Mouse (Mus musculus): ENCODE data around the gene Rbck1. TPM values are rescaled to one million over a fixed set of nuclear protein-coding genes. Genes with fewer than 3 reads are reported as not detected.

The Rbck1 gene
- polyA plus RNA-seq, 1 experiment from 2014 or later = 65.3 TPM

- no peak overlapping the region for H3K4me2 ChIP-seq
- H3K27me3 ChIP-seq (replicated peaks) = no peaks in the 10 kb centered on the region
- H3K9ac ChIP-seq = no peak overlapping the region
- H3K4me1 ChIP-seq (replicated peaks) = peaks cover 8% of the 10 kb centered on the region
- ATAC-seq (ENCODE audit: insufficient number of reproducible peaks, low FRiP score) = no peak
- H3K36me3 ChIP-seq = peaks cover 91% of the 10 kb centered on the region
- 81% methylated on average over 13 of the region's 13 CpGs for WGBS
- no peaks in the 10 kb centered on the region for H3K9me3 ChIP-seq (replicated peaks)
- no peak overlapping the region for H3K27ac ChIP-seq (ENCODE audit: poor library complexity, severe bottlenecking)
- H3K4me3 ChIP-seq = no peak overlapping the region
Observed at GRCm38 (mm10) chr2:152326157-152326556, 6.3 kb downstream of the Rbck1 start.

- Histone ChIP-seq H3K4me1 (replicated peaks) (no peaks in the 10 kb centered on the region), H3K4me3 (no peak overlapping the region), H3K36me3 (peaks cover 95% of the 10 kb centered on the region), H3K9me3 (replicated peaks) (no peaks in the 10 kb centered on the region), H3K27ac (ENCODE audit: poor library complexity, severe bottlenecking) (no peak overlapping the region), H3K4me2 (no peak overlapping the region), H3K9ac (no peak overlapping the region), H3K27me3 (replicated peaks) (no peaks in the 10 kb centered on the region)
- ATAC-seq (ENCODE audit: insufficient number of reproducible peaks, low FRiP score) = no peak
- WGBS = 88% methylated on average over 3 of the region's 3 CpGs
Observed at GRCm38 (mm10) chr2:152324842-152325241, 7.6 kb downstream of the Rbck1 start.

GRCm38 (mm10) chr2:152323971-152324370, 8.5 kb downstream of the Rbck1 start:
- ATAC-seq (ENCODE audit: insufficient number of reproducible peaks, low FRiP score) = no peak
- Histone ChIP-seq H3K4me2 (no peak overlapping the region), H3K4me3 (no peak overlapping the region), H3K9me3 (replicated peaks) (no peaks in the 10 kb centered on the region), H3K4me1 (replicated peaks) (no peaks in the 10 kb centered on the region), H3K9ac (no peak overlapping the region), H3K27me3 (replicated peaks) (no peaks in the 10 kb centered on the region), H3K36me3 (peaks cover 98% of the 10 kb centered on the region), H3K27ac (ENCODE audit: poor library complexity, severe bottlenecking) (no peak overlapping the region)
- 95% methylated on average over 14 of the region's 14 CpGs for WGBS

GRCm38 (mm10) chr2:152322198-152322597, 10.3 kb downstream of the Rbck1 start:
- Histone ChIP-seq H3K9me3 (replicated peaks) (no peaks in the 10 kb centered on the region), H3K4me1 (replicated peaks) (no peaks in the 10 kb centered on the region), H3K9ac (no peak overlapping the region), H3K4me3 (no peak overlapping the region), H3K27ac (ENCODE audit: poor library complexity, severe bottlenecking) (no peak overlapping the region), H3K27me3 (replicated peaks) (no peaks in the 10 kb centered on the region), H3K36me3 (peaks cover 98% of the 10 kb centered on the region), H3K4me2 (no peak overlapping the region)
- 94% methylated on average over 6 of the region's 6 CpGs for WGBS
- no peak for ATAC-seq (ENCODE audit: insufficient number of reproducible peaks, low FRiP score)

- H3K9me3 ChIP-seq (replicated peaks) = no peaks in the 10 kb centered on the region
- 90% methylated on average over 5 of the region's 5 CpGs for WGBS
- H3K36me3 ChIP-seq = peaks cover 98% of the 10 kb centered on the region
- no peaks in the 10 kb centered on the region for H3K4me1 ChIP-seq (replicated peaks)
- no peak overlapping the region for H3K4me2 ChIP-seq
- no peak overlapping the region for H3K4me3 ChIP-seq
- ATAC-seq (ENCODE audit: insufficient number of reproducible peaks, low FRiP score) = no peak
- H3K9ac ChIP-seq = no peak overlapping the region
- H3K27ac ChIP-seq (ENCODE audit: poor library complexity, severe bottlenecking) = no peak overlapping the region
- no peaks in the 10 kb centered on the region for H3K27me3 ChIP-seq (replicated peaks)
Observed at GRCm38 (mm10) chr2:152321558-152321957, 10.9 kb downstream of the Rbck1 start.

- 75% methylated on average over 6 of the region's 6 CpGs for WGBS
- no peaks in the 10 kb centered on the region for H3K4me1 ChIP-seq (replicated peaks)
- H3K4me3 ChIP-seq = no peak overlapping the region
- no peaks in the 10 kb centered on the region for H3K27me3 ChIP-seq (replicated peaks)
- no peaks in the 10 kb centered on the region for H3K9me3 ChIP-seq (replicated peaks)
- H3K27ac ChIP-seq (ENCODE audit: poor library complexity, severe bottlenecking) = no peak overlapping the region
- no peak overlapping the region for H3K9ac ChIP-seq
- peaks cover 97% of the 10 kb centered on the region for H3K36me3 ChIP-seq
- ATAC-seq (ENCODE audit: insufficient number of reproducible peaks, low FRiP score) = no peak
- H3K4me2 ChIP-seq = no peak overlapping the region
Observed at GRCm38 (mm10) chr2:152317054-152317453, 15.4 kb downstream of the Rbck1 start.

GRCm38 (mm10) chr2:152313926-152314325, 18.5 kb downstream of the Rbck1 start:
- H3K27me3 ChIP-seq (replicated peaks) = no peaks in the 10 kb centered on the region
- H3K4me1 ChIP-seq (replicated peaks) = no peaks in the 10 kb centered on the region
- no peak overlapping the region for H3K4me2 ChIP-seq
- no peak for ATAC-seq (ENCODE audit: insufficient number of reproducible peaks, low FRiP score)
- no peak overlapping the region for H3K4me3 ChIP-seq
- WGBS = 89% methylated on average over 6 of the region's 6 CpGs
- no peak overlapping the region for H3K9ac ChIP-seq
- peaks cover 98% of the 10 kb centered on the region for H3K36me3 ChIP-seq
- no peak overlapping the region for H3K27ac ChIP-seq (ENCODE audit: poor library complexity, severe bottlenecking)
- no peaks in the 10 kb centered on the region for H3K9me3 ChIP-seq (replicated peaks)

GRCm38 (mm10) chr2:152312996-152313395, 19.5 kb downstream of the Rbck1 start:
- Histone ChIP-seq H3K36me3 (peaks cover 98% of the 10 kb centered on the region), H3K27ac (ENCODE audit: poor library complexity, severe bottlenecking) (no peak overlapping the region), H3K27me3 (replicated peaks) (no peaks in the 10 kb centered on the region), H3K4me2 (no peak overlapping the region), H3K9ac (no peak overlapping the region), H3K4me3 (no peak overlapping the region), H3K9me3 (replicated peaks) (no peaks in the 10 kb centered on the region), H3K4me1 (replicated peaks) (no peaks in the 10 kb centered on the region)
- 74% methylated on average over 7 of the region's 7 CpGs for WGBS
- no peak for ATAC-seq (ENCODE audit: insufficient number of reproducible peaks, low FRiP score)

- no peaks in the 10 kb centered on the region for H3K27me3 ChIP-seq (replicated peaks)
- no peak overlapping the region for H3K9ac ChIP-seq
- H3K4me1 ChIP-seq (replicated peaks) = peaks cover 4% of the 10 kb centered on the region; the same call in 1 of the 2 replicates
- no peak overlapping the region for H3K4me2 ChIP-seq
- 95% methylated on average over 3 of the region's 3 CpGs for WGBS
- H3K36me3 ChIP-seq = peaks cover 95% of the 10 kb centered on the region
- no peak overlapping the region for H3K4me3 ChIP-seq
- ATAC-seq (ENCODE audit: insufficient number of reproducible peaks, low FRiP score) = no peak
- no peaks in the 10 kb centered on the region for H3K9me3 ChIP-seq (replicated peaks)
- no peak overlapping the region for H3K27ac ChIP-seq (ENCODE audit: poor library complexity, severe bottlenecking)
Observed at GRCm38 (mm10) chr2:152307186-152307585, 25.3 kb downstream of the Rbck1 start.

GRCm38 (mm10) chr2:152305480-152305879, 27.0 kb downstream of the Rbck1 start:
- no peak overlapping the region for H3K9ac ChIP-seq
- H3K36me3 ChIP-seq = peaks cover 83% of the 10 kb centered on the region
- H3K4me1 ChIP-seq (replicated peaks) = peaks cover 4% of the 10 kb centered on the region; the same call in 1 of the 2 replicates
- H3K4me2 ChIP-seq = no peak overlapping the region
- no peak overlapping the region for H3K4me3 ChIP-seq
- WGBS = 93% methylated on average over 6 of the region's 6 CpGs
- H3K27ac ChIP-seq (ENCODE audit: poor library complexity, severe bottlenecking) = no peak overlapping the region
- no peaks in the 10 kb centered on the region for H3K9me3 ChIP-seq (replicated peaks)
- no peak for ATAC-seq (ENCODE audit: insufficient number of reproducible peaks, low FRiP score)
- no peaks in the 10 kb centered on the region for H3K27me3 ChIP-seq (replicated peaks)

- peaks cover 66% of the 10 kb centered on the region for H3K36me3 ChIP-seq
- H3K4me3 ChIP-seq = no peak overlapping the region
- ATAC-seq (ENCODE audit: insufficient number of reproducible peaks, low FRiP score) = no peak
- WGBS = 64% methylated on average over 5 of the region's 5 CpGs
- no peaks in the 10 kb centered on the region for H3K9me3 ChIP-seq (replicated peaks)
- no peak overlapping the region for H3K27ac ChIP-seq (ENCODE audit: poor library complexity, severe bottlenecking)
- no peaks in the 10 kb centered on the region for H3K27me3 ChIP-seq (replicated peaks)
- H3K4me1 ChIP-seq (replicated peaks) = peaks cover 4% of the 10 kb centered on the region; the same call in 1 of the 2 replicates
- H3K9ac ChIP-seq = no peak overlapping the region
- H3K4me2 ChIP-seq = no peak overlapping the region
Observed at GRCm38 (mm10) chr2:152303781-152304180, 28.7 kb downstream of the Rbck1 start.

GRCm38 (mm10) chr2:152302862-152303261, 29.6 kb downstream of the Rbck1 start:
- no peaks in the 10 kb centered on the region for H3K27me3 ChIP-seq (replicated peaks)
- WGBS = 71% methylated on average over 2 of the region's 2 CpGs
- H3K9me3 ChIP-seq (replicated peaks) = no peaks in the 10 kb centered on the region
- no peak overlapping the region for H3K4me2 ChIP-seq
- peaks cover 11% of the 10 kb centered on the region for H3K4me1 ChIP-seq (replicated peaks)
- no peak overlapping the region for H3K27ac ChIP-seq (ENCODE audit: poor library complexity, severe bottlenecking)
- ATAC-seq (ENCODE audit: insufficient number of reproducible peaks, low FRiP score) = no peak
- peaks cover 57% of the 10 kb centered on the region for H3K36me3 ChIP-seq
- H3K4me3 ChIP-seq = no peak overlapping the region
- no peak overlapping the region for H3K9ac ChIP-seq
